ENCODE assay signal across 8 mouse cellular contexts in the genomic region with DNA sequence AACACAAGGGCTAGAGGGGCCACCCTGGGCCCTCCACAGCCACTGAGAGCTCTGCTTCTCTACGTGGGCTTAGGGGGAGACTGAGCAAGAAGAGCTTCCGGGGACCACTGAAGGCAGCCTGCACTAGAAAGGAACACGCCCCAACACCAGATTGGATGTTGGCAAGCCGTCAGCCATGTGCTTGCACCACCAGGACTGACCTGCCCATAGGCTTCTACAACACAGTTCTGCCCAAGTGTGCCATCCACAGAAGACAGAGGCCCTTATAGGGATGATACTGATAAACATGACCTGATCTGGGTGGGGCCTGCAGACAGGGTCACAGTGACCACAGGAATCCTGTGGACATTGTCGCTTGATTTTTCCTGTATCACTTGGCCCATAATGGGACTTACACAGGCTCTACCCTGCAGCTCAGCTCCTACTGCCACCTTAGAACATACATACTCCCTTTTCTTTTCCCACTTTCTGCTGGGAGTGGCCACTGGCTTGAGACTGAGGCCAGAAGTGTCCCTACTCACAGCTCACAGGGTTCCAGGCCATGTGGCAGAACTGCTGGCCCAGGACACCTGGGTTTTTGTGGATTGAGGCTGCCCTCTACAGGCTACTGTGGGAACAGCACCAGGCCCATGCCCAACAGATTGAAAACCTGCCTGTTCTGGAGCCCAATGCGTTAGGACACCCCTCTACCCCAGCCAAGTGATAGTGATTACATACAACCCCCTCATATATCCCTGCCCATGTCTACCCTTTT. TPM values are rescaled to one million over a fixed set of nuclear protein-coding genes. Genes with fewer than 3 reads are reported as not detected.
DNase-seq lines count a peak whose midpoint lies in the region; ATAC-seq and TF ChIP-seq lines count a peak whose summit lies in the region.

No protein-coding gene starts in this region.

- H3K27me3 ChIP-seq in limb, embryonic 11.5 days (ENCODE audit: control insufficient read depth, insufficient read depth, low read length) = peaks cover 35% of the 10 kb centered on the region
- no peaks in the 10 kb centered on the region; the same call in 1 of the 2 replicates for H3K27me3 ChIP-seq in stomach, postnatal 0 days (ENCODE audit: control insufficient read depth, insufficient read depth, low read length)

- H3K27ac ChIP-seq in limb, embryonic 11.5 days (replicated peaks; ENCODE audit: low read depth, low read length) = no peak overlapping the region
- H3K27ac ChIP-seq in stomach, postnatal 0 days (replicated peaks) = no peak overlapping the region

- no peak overlapping the region for H3K4me2 ChIP-seq in limb, embryonic 11.5 days (ENCODE audit: low read depth, severe bottlenecking)
- no peak overlapping the region for H3K4me2 ChIP-seq in stomach, postnatal 0 days (replicated peaks; ENCODE audit: low read depth)

- WGBS in limb, embryonic 11.5 days = 76% methylated on average over 6 of the region's 6 CpGs
- WGBS in stomach, postnatal 0 days = 61% methylated on average over 6 of the region's 6 CpGs

- ATAC-seq in limb, embryonic 11.5 days (ENCODE audit: insufficient number of reproducible peaks, low FRiP score, low TSS enrichment, low read depth) = 0 out of 2 replicates have a peak, but pooled peaks have one; percentile 22
- peak; percentile 78 for ATAC-seq in monocyte, adult 5-6 weeks (replicated peaks; ENCODE audit: insufficient number of reproducible peaks, low FRiP score, low TSS enrichment, poor library complexity, severe bottlenecking)
- ATAC-seq in stomach, postnatal 0 days (ENCODE audit: low FRiP score, low TSS enrichment) = peak; percentile 11; the same call in 1 of the 2 replicates

- intact Hi-C loops in gastrocnemius, postnatal 36 days (cut with DNase I) = loop anchor here (1.0 to 10.0 kb wide), 4 partner anchors 34 to 338 kb away; no protein-coding TSS in a partner anchor

- peak; percentile 97 for TF ChIP-seq CTCF in stomach, postnatal 0 days (IDR thresholded peaks at IDR 0.05; ENCODE audit: low read depth)

- no peak overlapping the region for H3K9ac ChIP-seq in limb, embryonic 11.5 days (ENCODE audit: low read length)
- H3K9ac ChIP-seq in stomach, postnatal 0 days (ENCODE audit: low read length) = no peak overlapping the region

- peaks cover 31% of the 10 kb centered on the region for H3K36me3 ChIP-seq in limb, embryonic 11.5 days (ENCODE audit: control insufficient read depth, insufficient read depth, low read length)
- peaks cover 4% of the 10 kb centered on the region; the same call in 1 of the 2 replicates for H3K36me3 ChIP-seq in stomach, postnatal 0 days (ENCODE audit: control insufficient read depth, insufficient read depth, low read length)

- DNase-seq in 3134 (ENCODE audit: extremely low read depth, insufficient read length, low spot score) (peak; percentile 55), R1 (ENCODE audit: low read depth, low spot score) (peak; percentile 72)
- DNase-seq in cerebellum, postnatal 4 days (ENCODE audit: low spot score in 2 of 2) = peak; percentile 83 to 90
- peak; percentile 76 to 85 for DNase-seq in gastrocnemius, postnatal 36 days
- DNase-seq in kidney, adult 9 months = peak; percentile 88
- DNase-seq in limb, embryonic 11.5 days (ENCODE audit: low spot score) = peak; percentile 91
- peak; percentile 86 for DNase-seq in stomach, postnatal 0 days (ENCODE audit: low spot score)

- H3K4me3 ChIP-seq in limb, embryonic 11.5 days (ENCODE audit: low read depth, low read length) = no peak overlapping the region
- H3K4me3 ChIP-seq in stomach, postnatal 0 days (ENCODE audit: low read depth, low read length) = no peak overlapping the region

- peaks cover 9% of the 10 kb centered on the region for H3K4me1 ChIP-seq in limb, embryonic 11.5 days (ENCODE audit: control insufficient read depth, insufficient read depth, low read length)
- no peaks in the 10 kb centered on the region for H3K4me1 ChIP-seq in stomach, postnatal 0 days (replicated peaks; ENCODE audit: control insufficient read depth, insufficient read depth)

- no peaks in the 10 kb centered on the region for H3K9me3 ChIP-seq in limb, embryonic 11.5 days (ENCODE audit: control insufficient read depth, low read length)
- no peaks in the 10 kb centered on the region for H3K9me3 ChIP-seq in stomach, postnatal 0 days (ENCODE audit: control insufficient read depth, low read length)

- TF ChIP-seq EP300 in stomach, postnatal 0 days (optimal IDR thresholded peaks at IDR 0.05) = no peak

RNA-seq across cellular contexts. Expression of a gene that starts 27.6 kb away (rescaled TPM):
- total RNA-seq in gastrocnemius, postnatal 36 days (2021) = not detected
- not detected in 2 replicates for polyA plus RNA-seq in limb, embryonic 11.5 days (2014; fragmentation: Nextera tagmentation; extraction: Ambion mirVana)
- total RNA-seq in monocyte, adult 5-6 weeks (2017) = not detected in 3 replicates
- polyA plus RNA-seq in stomach, postnatal 0 days (2015; fragmentation: Nextera tagmentation; extraction: Ambion mirVana) = not detected in 2 replicates

RNA-seq across cellular contexts. Expression of a gene that starts 43.5 kb away (rescaled TPM):
- 10 to 100 TPM; 21.1 to 24.2 TPM for total RNA-seq in gastrocnemius, postnatal 36 days (2021)
- polyA plus RNA-seq in limb, embryonic 11.5 days (2014; fragmentation: Nextera tagmentation; extraction: Ambion mirVana) = 45.8 and 52.6 TPM in 2 replicates
- total RNA-seq in monocyte, adult 5-6 weeks (2017) = 57.4 to 76.1 TPM (median 69.7 TPM) in 3 replicates
- polyA plus RNA-seq in stomach, postnatal 0 days (2015; fragmentation: Nextera tagmentation; extraction: Ambion mirVana) = 19.4 and 19.8 TPM in 2 replicates

RNA-seq across cellular contexts. Expression of a gene that starts 51.0 kb away (rescaled TPM):
- 1 to 10 TPM; 5.6 to 8.9 TPM for total RNA-seq in gastrocnemius, postnatal 36 days (2021)
- polyA plus RNA-seq in limb, embryonic 11.5 days (2014; fragmentation: Nextera tagmentation; extraction: Ambion mirVana) = 1.3 and 1.4 TPM in 2 replicates
- total RNA-seq in monocyte, adult 5-6 weeks (2017) = 7.9 to 23.3 TPM (median 10.3 TPM) in 3 replicates
- 2.3 and 2.8 TPM in 2 replicates for polyA plus RNA-seq in stomach, postnatal 0 days (2015; fragmentation: Nextera tagmentation; extraction: Ambion mirVana)

Comparison
In these comparisons a context has a peak if more than half of its experiments do, and no peak if none do; other contexts are left out.
1. ATAC-seq: peak in every context shown above with its lines; median percentile 78 in monocyte, adult 5-6 weeks; 22 in limb, embryonic 11.5 days; 11 in stomach, postnatal 0 days.